Mouse (Mus musculus): ENCODE measurements around the gene Ackr2. TPM values are rescaled to one million over a fixed set of nuclear protein-coding genes. Genes with fewer than 3 reads are reported as not detected.
A peak's percentile ranks its signal among the peaks of the same experiment; 100 is the strongest.

The Ackr2 gene
- polyA plus RNA-seq, 1 experiment from 2014 or later, result 0.24 TPM

GRCm38 (mm10) chr9:121896820-121897219 is 1.3 kb upstream of the Ackr2 start:
- ATAC-seq (replicated peaks; ENCODE audit: low FRiP score, low TSS enrichment, low read depth), result no peak
- Histone ChIP-seq H3K4me1 (replicated peaks; ENCODE audit: control insufficient read depth, insufficient read depth, low read length) (no peaks in the 10 kb centered on the region), H3K27me3 (replicated peaks; ENCODE audit: control insufficient read depth, insufficient read depth, low read length) (no peaks in the 10 kb centered on the region), H3K9ac (ENCODE audit: low read length) (no peak overlapping the region), H3K4me2 (ENCODE audit: low read length) (peak overlapping the region; percentile 24; the same call in 1 of the 2 replicates), H3K36me3 (ENCODE audit: control insufficient read depth, insufficient read depth, low read length) (no peaks in the 10 kb centered on the region), H3K27ac (ENCODE audit: low read depth) (peak overlapping the region; percentile 78), H3K4me3 (ENCODE audit: low read depth, low read length) (no peak overlapping the region), H3K9me3 (ENCODE audit: control insufficient read depth, low read length) (no peaks in the 10 kb centered on the region)
- WGBS, result 43% methylated on average over 4 of the region's 4 CpGs
- DNase-seq (ENCODE audit: low spot score), result no peak

- ATAC-seq (replicated peaks; ENCODE audit: low FRiP score, low TSS enrichment, low read depth), result no peak
- no peak overlapping the region for H3K4me2 ChIP-seq (ENCODE audit: low read length)
- 66% methylated on average over 6 of the region's 6 CpGs for WGBS
- H3K27ac ChIP-seq (ENCODE audit: low read depth), result no peak overlapping the region
- H3K9ac ChIP-seq (ENCODE audit: low read length), result no peak overlapping the region
- no peak for DNase-seq (ENCODE audit: low spot score)
- no peaks in the 10 kb centered on the region for H3K9me3 ChIP-seq (ENCODE audit: control insufficient read depth, low read length)
- no peaks in the 10 kb centered on the region for H3K4me1 ChIP-seq (replicated peaks; ENCODE audit: control insufficient read depth, insufficient read depth, low read length)
- no peaks in the 10 kb centered on the region for H3K27me3 ChIP-seq (replicated peaks; ENCODE audit: control insufficient read depth, insufficient read depth, low read length)
- no peak overlapping the region for H3K4me3 ChIP-seq (ENCODE audit: low read depth, low read length)
- no peaks in the 10 kb centered on the region for H3K36me3 ChIP-seq (ENCODE audit: control insufficient read depth, insufficient read depth, low read length)
Measured at GRCm38 (mm10) chr9:121899306-121899705, 1.2 kb downstream of the Ackr2 start.

- WGBS, result 91% methylated on average over 5 of the region's 5 CpGs
- Histone ChIP-seq H3K4me1 (replicated peaks; ENCODE audit: control insufficient read depth, insufficient read depth, low read length) (no peaks in the 10 kb centered on the region), H3K9ac (ENCODE audit: low read length) (no peak overlapping the region), H3K4me3 (ENCODE audit: low read depth, low read length) (no peak overlapping the region), H3K36me3 (ENCODE audit: control insufficient read depth, insufficient read depth, low read length) (no peaks in the 10 kb centered on the region), H3K27me3 (replicated peaks; ENCODE audit: control insufficient read depth, insufficient read depth, low read length) (no peaks in the 10 kb centered on the region), H3K27ac (ENCODE audit: low read depth) (no peak overlapping the region), H3K9me3 (ENCODE audit: control insufficient read depth, low read length) (no peaks in the 10 kb centered on the region), H3K4me2 (ENCODE audit: low read length) (no peak overlapping the region)
- ATAC-seq (replicated peaks; ENCODE audit: low FRiP score, low TSS enrichment, low read depth) (no peak), DNase-seq (ENCODE audit: low spot score) (no peak)
Measured at GRCm38 (mm10) chr9:121900282-121900855, 2.2 kb downstream of the Ackr2 start.

GRCm38 (mm10) chr9:121901710-121902700 is 3.9 kb downstream of the Ackr2 start:
- WGBS, result 60% methylated on average over 5 of the region's 5 CpGs
- Histone ChIP-seq H3K27me3 (replicated peaks; ENCODE audit: control insufficient read depth, insufficient read depth, low read length) (no peaks in the 10 kb centered on the region), H3K4me1 (replicated peaks; ENCODE audit: control insufficient read depth, insufficient read depth, low read length) (no peaks in the 10 kb centered on the region), H3K9ac (ENCODE audit: low read length) (no peak overlapping the region), H3K4me2 (ENCODE audit: low read length) (no peak overlapping the region), H3K27ac (ENCODE audit: low read depth) (no peak overlapping the region), H3K4me3 (ENCODE audit: low read depth, low read length) (no peak overlapping the region), H3K9me3 (ENCODE audit: control insufficient read depth, low read length) (no peaks in the 10 kb centered on the region), H3K36me3 (ENCODE audit: control insufficient read depth, insufficient read depth, low read length) (no peaks in the 10 kb centered on the region)
- DNase-seq (ENCODE audit: low spot score), result no peak
- ATAC-seq (replicated peaks; ENCODE audit: low FRiP score, low TSS enrichment, low read depth), result no peak

- 78% methylated on average over 8 of the region's 8 CpGs for WGBS
- Histone ChIP-seq H3K36me3 (ENCODE audit: control insufficient read depth, insufficient read depth, low read length) (no peaks in the 10 kb centered on the region), H3K27ac (ENCODE audit: low read depth) (no peak overlapping the region), H3K9me3 (ENCODE audit: control insufficient read depth, low read length) (no peaks in the 10 kb centered on the region), H3K27me3 (replicated peaks; ENCODE audit: control insufficient read depth, insufficient read depth, low read length) (no peaks in the 10 kb centered on the region), H3K4me3 (ENCODE audit: low read depth, low read length) (no peak overlapping the region), H3K9ac (ENCODE audit: low read length) (no peak overlapping the region), H3K4me1 (replicated peaks; ENCODE audit: control insufficient read depth, insufficient read depth, low read length) (no peaks in the 10 kb centered on the region), H3K4me2 (ENCODE audit: low read length) (no peak overlapping the region)
- DNase-seq (ENCODE audit: low spot score) (no peak), ATAC-seq (replicated peaks; ENCODE audit: low FRiP score, low TSS enrichment, low read depth) (no peak)
Measured at GRCm38 (mm10) chr9:121903476-121904305, 5.5 kb downstream of the Ackr2 start.

- H3K27ac ChIP-seq (ENCODE audit: low read depth), result no peak overlapping the region
- H3K9ac ChIP-seq (ENCODE audit: low read length), result no peak overlapping the region
- ATAC-seq (replicated peaks; ENCODE audit: low FRiP score, low TSS enrichment, low read depth) (no peak), DNase-seq (ENCODE audit: low spot score) (no peak)
- 79% methylated on average over 4 of the region's 4 CpGs for WGBS
- no peak overlapping the region for H3K4me2 ChIP-seq (ENCODE audit: low read length)
- no peaks in the 10 kb centered on the region for H3K36me3 ChIP-seq (ENCODE audit: control insufficient read depth, insufficient read depth, low read length)
- no peaks in the 10 kb centered on the region for H3K27me3 ChIP-seq (replicated peaks; ENCODE audit: control insufficient read depth, insufficient read depth, low read length)
- H3K9me3 ChIP-seq (ENCODE audit: control insufficient read depth, low read length), result no peaks in the 10 kb centered on the region
- no peaks in the 10 kb centered on the region for H3K4me1 ChIP-seq (replicated peaks; ENCODE audit: control insufficient read depth, insufficient read depth, low read length)
- no peak overlapping the region for H3K4me3 ChIP-seq (ENCODE audit: low read depth, low read length)
Measured at GRCm38 (mm10) chr9:121904319-121904718, 6.2 kb downstream of the Ackr2 start.

GRCm38 (mm10) chr9:121904946-121905345 is 6.8 kb downstream of the Ackr2 start:
- Histone ChIP-seq H3K9me3 (ENCODE audit: control insufficient read depth, low read length) (no peaks in the 10 kb centered on the region), H3K27ac (ENCODE audit: low read depth) (no peak overlapping the region), H3K36me3 (ENCODE audit: control insufficient read depth, insufficient read depth, low read length) (no peaks in the 10 kb centered on the region), H3K4me1 (replicated peaks; ENCODE audit: control insufficient read depth, insufficient read depth, low read length) (no peaks in the 10 kb centered on the region), H3K4me3 (ENCODE audit: low read depth, low read length) (no peak overlapping the region), H3K4me2 (ENCODE audit: low read length) (no peak overlapping the region), H3K27me3 (replicated peaks; ENCODE audit: control insufficient read depth, insufficient read depth, low read length) (no peaks in the 10 kb centered on the region), H3K9ac (ENCODE audit: low read length) (no peak overlapping the region)
- ATAC-seq (replicated peaks; ENCODE audit: low FRiP score, low TSS enrichment, low read depth) (no peak), DNase-seq (ENCODE audit: low spot score) (no peak)
- WGBS, result 92% methylated on average over 7 of the region's 7 CpGs

- DNase-seq (ENCODE audit: low spot score), result no peak
- no peaks in the 10 kb centered on the region for H3K27me3 ChIP-seq (replicated peaks; ENCODE audit: control insufficient read depth, insufficient read depth, low read length)
- no peaks in the 10 kb centered on the region for H3K9me3 ChIP-seq (ENCODE audit: control insufficient read depth, low read length)
- H3K27ac ChIP-seq (ENCODE audit: low read depth), result no peak overlapping the region
- no peak overlapping the region for H3K4me3 ChIP-seq (ENCODE audit: low read depth, low read length)
- WGBS, result 82% methylated on average over 4 of the region's 4 CpGs
- H3K4me2 ChIP-seq (ENCODE audit: low read length), result no peak overlapping the region
- no peaks in the 10 kb centered on the region for H3K36me3 ChIP-seq (ENCODE audit: control insufficient read depth, insufficient read depth, low read length)
- H3K4me1 ChIP-seq (replicated peaks; ENCODE audit: control insufficient read depth, insufficient read depth, low read length), result no peaks in the 10 kb centered on the region
- no peak overlapping the region for H3K9ac ChIP-seq (ENCODE audit: low read length)
- ATAC-seq (replicated peaks; ENCODE audit: low FRiP score, low TSS enrichment, low read depth), result no peak
Measured at GRCm38 (mm10) chr9:121905556-121906185, 7.5 kb downstream of the Ackr2 start.

Measured in intestine, embryonic 14.5 days (tissue).